ENCODE assay signal across 10 mouse cellular contexts in the genomic region with DNA sequence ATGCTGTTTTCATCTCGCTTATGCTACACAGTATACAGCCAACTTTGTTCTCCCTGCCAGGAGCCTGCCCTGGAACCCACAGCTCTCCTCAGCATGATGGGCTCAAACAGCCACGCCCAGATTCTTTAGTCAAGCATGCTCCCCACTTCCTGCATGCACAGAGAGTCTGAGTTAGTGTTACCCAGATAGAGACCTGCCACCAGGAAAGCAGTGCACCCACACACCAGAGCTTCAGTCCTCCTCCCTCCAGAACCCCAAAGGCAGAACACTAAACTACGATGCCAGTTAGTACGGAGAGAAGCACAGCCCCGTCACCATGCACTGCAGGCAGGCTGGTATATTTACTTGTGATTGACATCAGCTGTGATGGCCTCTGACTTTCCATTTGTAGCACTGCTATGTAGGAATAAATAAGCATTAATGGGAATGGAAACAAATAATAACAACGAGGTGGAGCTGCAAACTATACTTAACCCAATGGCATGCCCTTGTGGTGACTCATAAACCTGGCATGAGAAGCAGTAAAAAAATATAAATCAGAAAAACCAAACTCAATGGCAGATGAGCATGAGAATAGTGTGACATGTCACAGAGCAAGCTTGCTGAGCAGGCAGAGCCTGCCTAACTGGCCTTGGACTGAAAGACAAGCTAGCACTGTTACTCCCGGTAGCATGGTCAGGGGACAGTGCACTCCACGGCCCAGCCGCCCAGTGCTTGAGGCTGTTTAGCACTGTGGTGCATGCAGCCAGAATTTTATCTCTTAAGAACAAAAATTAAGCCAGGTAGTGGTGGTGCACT. TPM values are rescaled to one million over a fixed set of nuclear protein-coding genes. Genes with fewer than 3 reads are reported as not detected.
DNase-seq lines count a peak whose midpoint lies in the region; ATAC-seq and TF ChIP-seq lines count a peak whose summit lies in the region.
"Had no signal": no experiment of that assay in that cellular context is flagged by ENCODE, and none has a peak within 500 bp of the region (broad histone marks: within the 10 kb centered on the region; RNA-seq: fewer than 3 reads in every experiment).

No protein-coding gene starts in this region.

- H3K27ac ChIP-seq in midbrain, embryonic 11.5 days (ENCODE audit: low read depth, low read length) = no peak overlapping the region
- no peak overlapping the region for H3K27ac ChIP-seq in midbrain, embryonic 13.5 days
- H3K27ac ChIP-seq in bone marrow, adult 2 months (ENCODE audit: control insufficient read depth, insufficient read depth, low read depth, low read length, poor library complexity) = peak overlapping the region; percentile 49
- H3K27ac ChIP-seq: heart, embryonic 15.5 days; layer of hippocampus, adult 2 months had no signal

- TF ChIP-seq POLR2A in bone marrow, adult 2 months (IDR thresholded peaks at IDR 0.05; ENCODE audit: borderline replicate concordance, control insufficient read depth, low read depth, low read length) = no peak

- WGBS in midbrain, embryonic 11.5 days = 93% methylated on average over 9 of the region's 9 CpGs
- 90% methylated on average over 9 of the region's 9 CpGs for WGBS in midbrain, embryonic 13.5 days
- 63% methylated on average over 9 of the region's 9 CpGs for WGBS in bone marrow, adult 2 months

- H3K4me2 ChIP-seq in midbrain, embryonic 11.5 days = no peak overlapping the region
- H3K4me2 ChIP-seq in midbrain, embryonic 13.5 days (replicated peaks) = no peak overlapping the region
- H3K4me2 ChIP-seq: heart, embryonic 15.5 days had no signal

- H3K4me3 ChIP-seq in midbrain, embryonic 11.5 days (ENCODE audit: low read depth, low read length) = no peak overlapping the region
- no peak overlapping the region for H3K4me3 ChIP-seq in midbrain, embryonic 13.5 days (replicated peaks)
- no peak overlapping the region for H3K4me3 ChIP-seq in bone marrow, adult 2 months (replicated peaks; ENCODE audit: control insufficient read depth, low read depth, low read length)
- H3K4me3 ChIP-seq: heart, embryonic 15.5 days; layer of hippocampus, adult 2 months had no signal

- H3K9me3 ChIP-seq in midbrain, embryonic 11.5 days (ENCODE audit: control insufficient read depth, low read length) = no peaks in the 10 kb centered on the region
- H3K9me3 ChIP-seq in midbrain, embryonic 13.5 days = no peaks in the 10 kb centered on the region
- H3K9me3 ChIP-seq: heart, embryonic 15.5 days had no signal

- no peaks in the 10 kb centered on the region for H3K4me1 ChIP-seq in midbrain, embryonic 11.5 days (ENCODE audit: control insufficient read depth, insufficient read depth, low read length)
- H3K4me1 ChIP-seq in midbrain, embryonic 13.5 days (replicated peaks) = no peaks in the 10 kb centered on the region
- H3K4me1 ChIP-seq in bone marrow, adult 2 months (ENCODE audit: control insufficient read depth, insufficient read depth, low read length) = peaks cover 3% of the 10 kb centered on the region; the same call in 1 of the 2 replicates

- H3K27me3 ChIP-seq in midbrain, embryonic 11.5 days (ENCODE audit: control insufficient read depth, insufficient read depth, low read length) = no peaks in the 10 kb centered on the region
- no peaks in the 10 kb centered on the region for H3K27me3 ChIP-seq in midbrain, embryonic 13.5 days
- H3K27me3 ChIP-seq: heart, embryonic 15.5 days had no signal

- peak; percentile 60 for DNase-seq in midbrain, embryonic 11.5 days (ENCODE audit: low spot score, missing footprints)
- peak; percentile 44 for DNase-seq in naive thymus-derived CD4-positive, alpha-beta T cell, adult 2 months (ENCODE audit: low read depth)
- DNase-seq in urinary bladder, postnatal 25 days (ENCODE audit: low spot score) = peak; percentile 64
- DNase-seq in left cerebral cortex, adult 9 months (ENCODE audit: low spot score in 2 of 2) = no peak
- DNase-seq in heart, postnatal 4 days = no peak
- DNase-seq in right cerebral cortex, postnatal 10 days (ENCODE audit: low spot score in 2 of 2) = no peak

- no peak for TF ChIP-seq CTCF in bone marrow, adult 2 months (IDR thresholded peaks at IDR 0.05; ENCODE audit: control insufficient read depth, insufficient read depth, low read length)

- ATAC-seq in midbrain, embryonic 11.5 days (ENCODE audit: low FRiP score) = no peak
- no peak for ATAC-seq in midbrain, embryonic 13.5 days

- no peak overlapping the region for H3K9ac ChIP-seq in midbrain, embryonic 11.5 days (ENCODE audit: low read length)
- H3K9ac ChIP-seq in midbrain, embryonic 13.5 days (replicated peaks) = no peak overlapping the region
- H3K9ac ChIP-seq: heart, embryonic 15.5 days had no signal

- no peaks in the 10 kb centered on the region; the same call in 1 of the 2 replicates for H3K36me3 ChIP-seq in midbrain, embryonic 11.5 days (ENCODE audit: control insufficient read depth, insufficient read depth, low read length)
- peaks cover 35% of the 10 kb centered on the region for H3K36me3 ChIP-seq in midbrain, embryonic 13.5 days

RNA-seq across cellular contexts. Expression of a gene that starts 26.9 kb away (rescaled TPM):
- 61.7 and 67.7 TPM in 2 replicates for polyA plus RNA-seq in midbrain, embryonic 11.5 days (2014; fragmentation: Nextera tagmentation; extraction: Ambion mirVana)
- 57.9 and 59.3 TPM in 2 replicates for polyA plus RNA-seq in midbrain, embryonic 13.5 days (2015; fragmentation: Nextera tagmentation; extraction: Ambion mirVana)
- 18.5 and 23.4 TPM in 2 replicates for polyA plus RNA-seq in bone marrow, adult 2 months (2011; ENCODE audit: insufficient read depth, insufficient read length, low replicate concordance, missing spikeins)
- total RNA-seq in heart, postnatal 4 days (2021) = 10 to 100 TPM; 40.4 to 49.6 TPM

RNA-seq across cellular contexts. Expression of a gene that starts 37.3 kb away (rescaled TPM):
- polyA plus RNA-seq in midbrain, embryonic 11.5 days (2014; fragmentation: Nextera tagmentation; extraction: Ambion mirVana) = 21.6 and 23.1 TPM in 2 replicates
- polyA plus RNA-seq in midbrain, embryonic 13.5 days (2015; fragmentation: Nextera tagmentation; extraction: Ambion mirVana) = 7.4 and 8.4 TPM in 2 replicates
- 3.2 and 6.0 TPM in 2 replicates for polyA plus RNA-seq in bone marrow, adult 2 months (2011; ENCODE audit: insufficient read depth, insufficient read length, low replicate concordance, missing spikeins)
- 10 to 100 TPM; 23.8 to 24.3 TPM for total RNA-seq in heart, postnatal 4 days (2021)

Comparison
In these comparisons a context has a peak if more than half of its experiments do, and no peak if none do; other contexts are left out.
1. DNase-seq: peak in midbrain, embryonic 11.5 days (single experiment), naive thymus-derived CD4-positive, alpha-beta T cell, adult 2 months (single experiment) and urinary bladder, postnatal 25 days (single experiment); none in left cerebral cortex, adult 9 months (0 of 2), heart, postnatal 4 days (single experiment) and right cerebral cortex, postnatal 10 days (0 of 2).